Mouse (Mus musculus) bone marrow, adult 2 months (tissue): ENCODE measurements around the gene Pard3. TPM values are rescaled to one million over a fixed set of nuclear protein-coding genes. Genes with fewer than 3 reads are reported as not detected.

Experiments
- H3K27ac ChIP-seq: fragments of 200-500 bp; 2 replicates; pipeline ENCODE4 v1.5.1; 2012; ENCODE audit warnings: low read depth, mild to moderate bottlenecking, control low read depth, inconsistent platforms, low read length; ENCODE audit not compliant: control insufficient read depth, poor library complexity, insufficient read depth
- H3K4me1 ChIP-seq: fragments of 200-500 bp; 2 replicates; pipeline ENCODE4 v1.6.1; 2011; ENCODE audit warnings: low read length; ENCODE audit not compliant: control insufficient read depth, insufficient read depth
- H3K4me3 ChIP-seq: fragments of 200-500 bp; replicated peaks from 2 replicates; pipeline ENCODE3; 2011; ENCODE audit warnings: mild to moderate bottlenecking, low read depth, low read length, control low read depth; ENCODE audit not compliant: control insufficient read depth
- CTCF ChIP-seq: fragments of 200-500 bp; IDR thresholded peaks from 2 replicates; pipeline ENCODE4 v1.5.1; 2011; ENCODE audit warnings: low read length, control low read depth; ENCODE audit not compliant: control insufficient read depth, insufficient read depth
- POLR2A ChIP-seq: fragments of 200-500 bp; IDR thresholded peaks from 2 replicates; pipeline ENCODE4 v1.6.1; 2011; ENCODE audit warnings: low read depth, mild to moderate bottlenecking, control low read depth, low read length, borderline replicate concordance; ENCODE audit not compliant: control insufficient read depth
- WGBS: fragments of 180-500 bp; shearing (Covaris S2); methylation state at CpG from one replicate; pipeline ENCODE4 v1.1.7; 2018; 5-methylcytosine and 5-hydroxymethylcytosine counted together
- polyA plus RNA-seq: library from polyadenylated mRNA; stranded (reverse); fragments of >200 nt; gene quantifications from 2 replicates; pipeline ENCODE4 v1.2.4, GENCODE M21; 2011; ENCODE audit warnings: low replicate concordance; ENCODE audit not compliant: missing spikeins, insufficient read depth, insufficient read length

The Pard3 gene
- polyA plus RNA-seq, 1 experiment: 3.8 TPM

- TF ChIP-seq POLR2A (no peak), CTCF (no peak)
- no peaks in the 10 kb centered on the region for H3K4me1 ChIP-seq
- WGBS: 81% methylated on average over 3 of the region's 3 CpGs
Measured at GRCm38 (mm10) chr8:127222361-127222760, 158.7 kb downstream of the Pard3 start.

GRCm38 (mm10) chr8:127226996-127227395 is 163.3 kb downstream of the Pard3 start:
- Histone ChIP-seq H3K27ac (no peak overlapping the region), H3K4me1 (no peaks in the 10 kb centered on the region), H3K4me3 (no peak overlapping the region)
- 73% methylated on average over 1 of the region's 1 CpGs for WGBS
- TF ChIP-seq POLR2A (no peak), CTCF (no peak)

More at GRCm38 (mm10) chr8:127222361-127222760, 158.7 kb downstream of the Pard3 start:
- Histone ChIP-seq H3K4me3 (no peak overlapping the region), H3K27ac (no peak overlapping the region)

- no peaks in the 10 kb centered on the region for H3K4me1 ChIP-seq
- no peak overlapping the region for H3K4me3 ChIP-seq
- WGBS: 65% methylated on average over 4 of the region's 4 CpGs
- TF ChIP-seq POLR2A: no peak
- TF ChIP-seq CTCF: no peak
- H3K27ac ChIP-seq: no peak overlapping the region
Measured at GRCm38 (mm10) chr8:127227407-127227806, 163.7 kb downstream of the Pard3 start.

GRCm38 (mm10) chr8:127229325-127230232 is 165.9 kb downstream of the Pard3 start:
- Histone ChIP-seq H3K4me1 (no peaks in the 10 kb centered on the region), H3K27ac (no peak overlapping the region), H3K4me3 (no peak overlapping the region)
- TF ChIP-seq POLR2A: no peak
- TF ChIP-seq CTCF: no peak
- WGBS: 80% methylated on average over 15 of the region's 15 CpGs

- no peak overlapping the region for H3K27ac ChIP-seq
- no peak overlapping the region for H3K4me3 ChIP-seq
- 81% methylated on average over 8 of the region's 8 CpGs for WGBS
Measured at GRCm38 (mm10) chr8:127230233-127230595, 166.5 kb downstream of the Pard3 start.

GRCm38 (mm10) chr8:127243351-127243750 is 179.7 kb downstream of the Pard3 start:
- Histone ChIP-seq H3K27ac (no peak overlapping the region), H3K4me3 (no peak overlapping the region), H3K4me1 (no peaks in the 10 kb centered on the region)
- 65% methylated on average over 4 of the region's 4 CpGs for WGBS
- no peak for TF ChIP-seq POLR2A
- TF ChIP-seq CTCF: no peak

More at GRCm38 (mm10) chr8:127230233-127230595, 166.5 kb downstream of the Pard3 start:
- TF ChIP-seq CTCF (no peak), POLR2A (no peak)
- H3K4me1 ChIP-seq: no peaks in the 10 kb centered on the region

GRCm38 (mm10) chr8:127243841-127244240 is 180.1 kb downstream of the Pard3 start:
- TF ChIP-seq POLR2A (no peak), CTCF (no peak)
- Histone ChIP-seq H3K4me1 (no peaks in the 10 kb centered on the region), H3K27ac (no peak overlapping the region), H3K4me3 (no peak overlapping the region)
- WGBS: 84% methylated on average over 11 of the region's 11 CpGs

- WGBS: 76% methylated on average over 4 of the region's 4 CpGs
- Histone ChIP-seq H3K4me1 (no peaks in the 10 kb centered on the region), H3K4me3 (no peak overlapping the region), H3K27ac (no peak overlapping the region)
- TF ChIP-seq CTCF: no peak
Measured at GRCm38 (mm10) chr8:127250746-127251145, 187.1 kb downstream of the Pard3 start.

GRCm38 (mm10) chr8:127251476-127251875 is 187.8 kb downstream of the Pard3 start:
- Histone ChIP-seq H3K4me3 (no peak overlapping the region), H3K27ac (no peak overlapping the region), H3K4me1 (no peaks in the 10 kb centered on the region)
- WGBS: 70% methylated on average over 3 of the region's 3 CpGs
- TF ChIP-seq CTCF (no peak), POLR2A (no peak)
